Mouse (Mus musculus) mesoderm, embryonic 11.5 days (tissue): ENCODE measurements around the gene Alpk1.
A peak's percentile ranks its signal among the peaks of the same experiment; 100 is the strongest.

Source experiments
- DNase-seq: peaks from one replicate; pipeline ENCODE4 v3.0.0-alpha.2; 2012; ENCODE audit warnings: low read depth, low spot score

Alpk1 gene

GRCm38 (mm10) chr3:127743614-127744365, 36.5 kb downstream of the Alpk1 start:
- peak; percentile 60 for DNase-seq

GRCm38 (mm10) chr3:127741473-127741872, 38.9 kb downstream of the Alpk1 start:
- no peak for DNase-seq

- DNase-seq: no peak
These were observed 42.5 kb downstream of the Alpk1 start for GRCm38 (mm10) chr3:127737876-127738275.

GRCm38 (mm10) chr3:127735395-127735794, 44.9 kb downstream of the Alpk1 start:
- DNase-seq: no peak

- no peak for DNase-seq
These were observed 50.7 kb downstream of the Alpk1 start for GRCm38 (mm10) chr3:127729513-127730137.

DNA sequence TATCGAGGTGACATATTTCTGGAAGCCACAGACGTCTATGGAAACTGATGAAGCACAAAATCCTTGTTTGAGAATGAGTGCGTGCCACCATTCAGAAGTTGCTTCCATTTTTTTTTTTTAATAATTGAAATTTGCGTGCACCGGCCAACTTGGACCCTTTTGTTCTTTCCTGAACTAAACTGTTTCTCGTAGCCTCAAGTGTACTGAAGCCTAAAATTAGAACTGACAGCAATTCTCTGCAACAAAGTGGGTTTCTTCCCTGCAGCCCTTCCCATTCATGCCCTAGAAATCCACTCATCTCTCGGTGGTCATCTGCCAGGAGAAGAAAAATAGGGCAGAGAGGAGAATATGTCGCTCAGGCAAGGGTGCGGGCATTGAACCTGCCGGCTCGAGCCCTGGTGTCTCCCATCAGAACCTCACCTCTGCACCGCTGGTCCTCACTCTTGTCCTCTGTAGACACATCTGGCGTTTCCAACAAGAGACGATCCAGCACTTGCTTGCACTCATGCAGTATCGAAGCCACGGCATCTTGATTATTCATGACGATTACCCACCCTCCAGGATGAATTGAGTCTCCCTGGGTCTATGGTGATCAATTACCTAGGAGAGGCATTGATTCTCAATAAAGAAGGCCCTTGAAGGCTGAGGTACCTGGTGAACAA, 51.3 kb downstream of the Alpk1 start:
- DNase-seq: no peak

- DNase-seq: no peak
These were observed 52.3 kb downstream of the Alpk1 start for GRCm38 (mm10) chr3:127728046-127728445.

GRCm38 (mm10) chr3:127720948-127721347, 59.4 kb downstream of the Alpk1 start:
- no peak for DNase-seq

- no peak for DNase-seq
These were observed 60.3 kb downstream of the Alpk1 start for GRCm38 (mm10) chr3:127720050-127720449.

DNA sequence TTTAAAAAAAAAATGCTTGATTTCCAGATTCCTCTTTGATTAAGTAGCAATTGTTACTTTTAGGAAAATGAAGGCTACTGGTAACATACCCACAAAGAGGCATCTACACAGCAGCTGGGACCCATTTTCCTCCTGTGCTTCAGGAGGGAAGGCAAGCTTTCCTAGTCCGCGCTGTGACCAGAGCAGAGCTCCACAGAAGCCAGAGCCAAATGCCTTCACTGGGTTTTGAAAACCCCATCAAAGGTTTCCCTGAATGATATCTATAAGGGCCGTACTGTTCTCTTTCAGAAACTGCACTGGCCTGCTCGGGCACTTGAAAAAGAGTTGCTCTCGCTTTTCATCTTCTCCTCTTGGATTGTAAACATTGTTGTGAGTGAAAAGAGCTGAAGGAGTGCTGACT, 60.7 kb downstream of the Alpk1 start:
- DNase-seq: no peak

- no peak for DNase-seq
These were observed 63.6 kb downstream of the Alpk1 start for GRCm38 (mm10) chr3:127716759-127717158.

DNA sequence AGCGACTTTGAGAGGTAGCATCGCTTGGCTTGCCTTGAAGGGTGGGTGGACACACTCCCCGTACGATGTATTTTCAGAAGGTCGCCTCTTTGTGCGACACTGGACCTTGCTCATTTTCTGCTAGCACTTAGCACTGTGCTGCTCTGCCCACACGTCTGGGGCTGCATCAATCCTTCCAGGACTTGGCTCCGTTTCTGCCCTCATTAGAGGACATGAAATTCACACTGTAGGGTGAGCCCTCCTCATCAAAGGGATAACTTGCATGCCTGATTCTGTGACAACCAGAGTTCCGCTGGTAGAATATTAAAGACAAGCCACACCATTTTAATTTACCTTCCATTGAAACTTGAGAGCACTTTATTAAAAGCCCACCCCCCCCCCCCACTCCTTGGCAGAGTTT, 67.2 kb downstream of the Alpk1 start:
- DNase-seq: no peak

DNA sequence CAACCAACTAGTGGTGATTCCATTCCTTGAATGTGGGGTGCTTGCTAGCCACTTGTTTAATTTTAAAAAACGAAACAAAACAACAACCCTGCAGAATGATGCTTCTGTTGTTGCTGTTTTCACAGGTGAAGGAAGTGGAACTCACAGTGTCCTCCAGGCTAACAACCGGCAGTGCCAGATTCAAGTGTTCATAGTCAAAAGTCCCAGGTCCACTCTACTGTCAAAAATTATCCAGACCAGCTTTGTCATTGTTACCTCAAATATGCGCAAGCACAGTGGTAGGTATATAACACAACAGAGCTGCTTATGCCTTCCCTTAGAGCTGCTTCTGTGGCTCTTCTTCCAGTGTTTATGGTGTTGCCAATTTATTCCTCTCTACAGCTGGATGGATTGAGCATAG, 68.8 kb downstream of the Alpk1 start:
- DNase-seq: no peak

- DNase-seq: no peak
These were observed 73.2 kb downstream of the Alpk1 start for GRCm38 (mm10) chr3:127707089-127707485.

GRCm38 (mm10) chr3:127706445-127707088, 73.8 kb downstream of the Alpk1 start:
- no peak for DNase-seq

GRCm38 (mm10) chr3:127705515-127706444, 74.5 kb downstream of the Alpk1 start:
- DNase-seq: peak; percentile 82

DNA sequence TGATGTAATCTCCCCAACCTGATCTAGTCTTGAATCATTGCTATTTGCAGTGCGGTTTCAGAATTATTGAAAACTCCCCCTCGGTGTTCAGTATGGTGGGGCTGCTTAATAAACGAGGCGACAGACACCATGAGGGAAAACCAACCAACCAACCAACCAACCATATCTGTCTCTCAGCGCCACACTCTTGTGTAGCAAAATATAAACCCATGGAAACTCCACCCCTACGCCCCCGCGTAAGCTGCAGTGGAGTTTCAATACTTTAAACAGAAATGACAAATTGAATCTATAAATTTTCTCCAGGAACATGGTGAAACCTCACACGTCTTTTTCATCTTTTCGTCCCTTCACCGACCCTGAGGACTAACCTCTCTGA, 75.2 kb downstream of the Alpk1 start:
- DNase-seq: no peak

DNA sequence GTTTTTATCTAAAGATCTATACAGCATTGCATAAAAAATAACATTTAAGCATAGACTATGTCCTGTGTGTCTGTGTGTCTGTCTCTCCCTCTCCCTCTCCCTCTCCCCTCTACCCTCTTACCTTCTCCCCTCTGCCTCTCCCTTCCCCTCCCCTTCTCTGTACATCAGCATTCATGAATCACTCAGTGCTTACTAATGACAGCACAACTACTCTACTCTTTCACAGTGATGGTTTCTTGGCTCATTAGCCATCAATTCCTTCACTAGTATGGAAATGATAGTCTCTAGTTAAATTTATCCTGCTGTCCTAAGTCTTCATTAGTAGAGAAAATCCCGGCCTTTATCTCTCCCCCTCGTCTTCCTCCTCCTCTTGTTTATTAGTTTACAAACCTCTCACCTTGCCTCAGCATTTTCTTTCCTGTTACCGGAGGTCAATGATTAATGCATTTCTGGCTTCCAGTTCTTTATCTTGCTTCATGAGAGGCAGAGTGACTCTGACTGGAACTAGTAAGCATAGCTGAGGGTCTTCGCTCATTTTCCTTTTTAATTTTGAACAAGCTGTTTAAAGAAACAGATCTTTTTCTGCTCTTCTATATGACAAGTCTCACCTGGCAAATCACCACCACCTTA, 79.0 kb downstream of the Alpk1 start:
- no peak for DNase-seq

DNA sequence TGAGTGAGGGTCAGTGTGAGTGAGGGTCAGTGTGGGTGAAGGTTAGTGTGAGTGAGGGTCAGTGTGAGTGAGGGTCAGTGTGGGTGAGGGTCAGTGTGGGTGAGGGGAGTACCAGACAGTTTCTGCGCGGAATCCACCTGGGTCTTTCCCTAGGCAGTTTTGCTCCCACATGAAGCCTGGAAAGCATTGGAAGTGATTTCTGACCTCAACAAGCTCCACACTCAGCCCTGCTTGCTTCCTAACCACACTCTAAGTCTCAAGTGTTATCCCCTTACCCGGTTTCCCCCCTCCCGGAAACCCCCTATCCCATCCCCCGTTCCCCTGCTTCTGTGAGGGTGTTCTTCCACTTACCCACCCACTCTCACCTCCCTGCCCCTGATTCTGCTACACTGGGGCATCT, 81.7 kb downstream of the Alpk1 start:
- DNase-seq: no peak

- DNase-seq: no peak
These were observed 83.8 kb downstream of the Alpk1 start for GRCm38 (mm10) chr3:127696541-127696940.
